Mouse (Mus musculus) C2C12 (cell line): ENCODE measurements at regions not wholly inside any gene's neighbourhood (a gene's known extent, or its start where the extent isn't known, plus 50 kb on each side); places are given as distances from the start of the nearest gene placed in this dataset.

Experiments
- H3K27me3 ChIP-seq: one replicate; pipeline ENCODE4 v1.6.1; 2011; ENCODE audit not compliant: control insufficient read depth, insufficient read depth, insufficient read length
- H3K36me3 ChIP-seq: one replicate; pipeline ENCODE4 v1.6.1; 2011; ENCODE audit not compliant: control insufficient read depth, insufficient read depth
- H3K4me3 ChIP-seq: one replicate; pipeline ENCODE4 v1.5.1; 2011; ENCODE audit warnings: mild to moderate bottlenecking, control low read depth; ENCODE audit not compliant: poor library complexity, insufficient read depth, severe bottlenecking
- H3K79me2 ChIP-seq: one replicate; pipeline ENCODE4 v1.6.1; 2011; ENCODE audit not compliant: control insufficient read depth, insufficient read depth
- H3K79me3 ChIP-seq: one replicate; pipeline ENCODE4 v1.6.1; 2011; ENCODE audit warnings: low read depth, control low read depth
- H3ac ChIP-seq: one replicate; pipeline ENCODE3; 2011; ENCODE audit warnings: low read depth; ENCODE audit not compliant: control insufficient read depth, insufficient read length
- CEBPB ChIP-seq: IDR thresholded peaks from one replicate; pipeline ENCODE4 v1.6.1; 2011; ENCODE audit warnings: low read depth, mild to moderate bottlenecking, control low read depth, moderate library complexity
- CTCF ChIP-seq: IDR thresholded peaks from one replicate; pipeline ENCODE4 v1.5.1; 2011; ENCODE audit not compliant: control insufficient read depth, insufficient read depth, insufficient read length
- FOSL1 ChIP-seq: IDR thresholded peaks from one replicate; pipeline ENCODE4 v1.8.0; 2011; ENCODE audit warnings: mild to moderate bottlenecking, low read length; ENCODE audit not compliant: poor library complexity, insufficient read depth, severe bottlenecking
- MAX ChIP-seq: IDR thresholded peaks from one replicate; pipeline ENCODE4 v1.6.1; 2011; ENCODE audit warnings: mild to moderate bottlenecking, control low read depth
- MYOD1 ChIP-seq: IDR thresholded peaks from one replicate; pipeline ENCODE4 v1.6.1; 2011; ENCODE audit warnings: low read depth; ENCODE audit not compliant: control insufficient read depth, insufficient read length
- MYOG ChIP-seq: IDR thresholded peaks from one replicate; pipeline ENCODE4 v1.6.1; 2011; ENCODE audit not compliant: control insufficient read depth, insufficient read length; ENCODE audit errors: extremely low read depth
- USF1 ChIP-seq: IDR thresholded peaks from one replicate; pipeline ENCODE4 v1.6.1; 2011; ENCODE audit warnings: low read depth, mild to moderate bottlenecking, control low read depth, moderate library complexity

DNA sequence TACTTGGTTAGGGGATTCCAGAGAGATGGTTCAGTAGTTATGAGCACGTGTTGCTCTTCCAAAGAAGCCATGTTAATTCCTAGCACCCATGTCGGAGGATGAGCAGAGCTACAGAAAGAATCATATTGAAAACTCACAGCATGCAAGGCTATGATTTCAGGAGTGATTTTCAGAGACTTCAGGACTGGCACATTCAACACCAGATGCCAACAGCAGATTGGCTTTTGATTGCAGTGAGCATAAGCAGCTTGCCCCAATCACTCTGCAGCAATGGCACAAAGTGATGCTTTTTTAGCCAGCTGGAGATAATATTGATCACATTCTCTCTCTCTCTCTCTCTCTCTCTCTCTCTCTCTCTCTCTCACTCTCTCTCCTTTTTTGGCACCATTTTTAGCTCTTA lies 166.6 kb upstream of the Chrm3 start:
- TF ChIP-seq USF1 (no peak), FOSL1 (no peak), MYOG (no peak)
- no peak overlapping the region for H3ac ChIP-seq
- no peaks in the 10 kb centered on the region for H3K79me3 ChIP-seq
- no peaks in the 10 kb centered on the region for H3K79me2 ChIP-seq
- no peak overlapping the region for H3K4me3 ChIP-seq
- no peaks in the 10 kb centered on the region for H3K36me3 ChIP-seq
- H3K27me3 ChIP-seq, result no peaks in the 10 kb centered on the region

DNA sequence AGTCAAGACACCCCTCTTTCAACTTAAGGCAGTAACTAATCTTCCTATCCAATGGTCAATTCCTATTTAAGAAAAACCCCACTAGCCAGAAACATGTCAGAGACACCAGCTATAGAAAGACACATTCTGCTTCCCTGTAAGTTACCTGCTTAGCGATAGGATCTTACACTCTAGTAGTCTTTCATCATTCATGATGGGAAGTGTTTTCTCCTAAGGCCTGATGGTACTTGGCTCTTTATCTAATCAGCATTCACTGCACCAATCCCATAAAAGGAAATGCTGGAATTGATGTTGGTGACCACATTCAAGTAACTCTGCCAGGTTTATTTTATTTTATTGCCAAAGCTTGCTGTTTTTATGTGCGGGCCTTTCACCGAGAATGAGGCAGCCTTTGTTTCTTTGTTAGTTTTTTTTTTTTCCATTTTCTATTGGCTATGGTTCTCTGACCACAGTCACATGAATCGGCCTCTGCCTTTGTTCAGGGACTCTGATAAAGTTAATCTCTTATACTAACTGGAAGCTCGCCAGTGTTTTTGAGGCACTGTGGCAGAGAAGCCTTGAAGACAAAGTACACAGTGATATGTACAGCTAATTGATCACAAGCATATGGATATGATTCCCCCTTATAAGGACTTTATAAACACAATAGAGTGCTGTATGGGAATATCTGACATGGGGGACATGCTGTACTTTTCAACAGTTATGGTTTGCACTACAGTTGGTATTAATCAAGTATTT lies 166.0 kb upstream of the Chrm3 start:
- TF ChIP-seq FOSL1 (no peak), MAX (no peak), CTCF (no peak), USF1 (no peak), MYOD1 (no peak), CEBPB (no peak), MYOG (no peak)
- Histone ChIP-seq H3K79me3 (no peaks in the 10 kb centered on the region), H3K36me3 (no peaks in the 10 kb centered on the region), H3ac (no peak overlapping the region), H3K4me3 (no peak overlapping the region), H3K79me2 (no peaks in the 10 kb centered on the region), H3K27me3 (no peaks in the 10 kb centered on the region)

DNA sequence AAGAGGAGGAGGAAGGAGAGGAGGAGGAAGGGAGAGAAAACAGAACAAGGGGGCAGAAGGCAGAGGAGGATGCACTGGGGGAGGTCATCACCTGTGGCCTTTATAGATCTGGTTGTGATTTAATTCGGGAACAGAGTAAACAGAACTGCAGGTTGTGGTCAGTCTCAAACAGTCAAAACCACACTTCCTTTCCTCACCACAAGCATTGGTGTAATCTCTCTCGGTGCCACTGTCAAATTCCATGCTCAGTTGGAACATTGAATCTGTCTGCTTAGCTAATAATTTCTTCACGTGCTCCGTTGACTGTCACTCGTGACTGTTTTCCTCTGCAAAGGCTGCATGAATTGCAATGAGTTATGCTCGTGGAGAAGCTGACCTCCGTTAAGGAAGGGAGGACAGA lies 143.6 kb upstream of the Chrm3 start:
- Histone ChIP-seq H3K79me2 (no peaks in the 10 kb centered on the region), H3K79me3 (no peaks in the 10 kb centered on the region), H3K4me3 (no peak overlapping the region), H3K36me3 (no peaks in the 10 kb centered on the region), H3K27me3 (no peaks in the 10 kb centered on the region), H3ac (no peak overlapping the region)
- TF ChIP-seq CTCF (no peak), MYOG (no peak), USF1 (no peak), FOSL1 (no peak), MAX (no peak), CEBPB (no peak), MYOD1 (no peak)

GRCm38 (mm10) chr13:10455323-10455722 lies 94.7 kb upstream of the Chrm3 start:
- Histone ChIP-seq H3K4me3 (no peak overlapping the region), H3K27me3 (no peaks in the 10 kb centered on the region), H3K79me2 (no peaks in the 10 kb centered on the region), H3ac (no peak overlapping the region), H3K79me3 (no peaks in the 10 kb centered on the region), H3K36me3 (no peaks in the 10 kb centered on the region)
- TF ChIP-seq MYOG (no peak), MYOD1 (no peak), CEBPB (no peak)

DNA sequence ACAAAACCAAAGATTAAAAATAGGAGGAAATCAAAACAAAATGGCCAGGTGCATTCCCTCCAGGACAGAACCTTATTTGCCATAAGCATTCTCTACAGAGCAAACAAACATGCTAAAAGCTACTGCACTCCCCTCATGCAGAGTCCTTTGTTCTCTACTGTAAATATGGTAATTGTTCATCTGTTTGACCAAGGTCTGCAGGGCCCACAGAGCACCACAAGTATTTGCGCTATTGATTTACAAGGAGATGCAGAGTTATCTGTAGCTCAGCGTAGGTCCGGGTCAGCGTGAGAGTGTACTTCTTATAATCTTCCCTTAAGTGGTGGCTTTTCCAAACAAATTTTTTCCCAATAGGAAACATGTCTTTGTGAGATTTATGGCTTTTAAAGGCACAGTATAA lies 94.0 kb upstream of the Chrm3 start:
- Histone ChIP-seq H3ac (no peak overlapping the region), H3K79me2 (no peaks in the 10 kb centered on the region), H3K79me3 (no peaks in the 10 kb centered on the region), H3K27me3 (no peaks in the 10 kb centered on the region), H3K4me3 (no peak overlapping the region), H3K36me3 (no peaks in the 10 kb centered on the region)
- TF ChIP-seq CTCF, result no peak
- no peak for TF ChIP-seq CEBPB
- TF ChIP-seq USF1, result no peak
- no peak for TF ChIP-seq MYOD1
- TF ChIP-seq MYOG, result no peak

DNA sequence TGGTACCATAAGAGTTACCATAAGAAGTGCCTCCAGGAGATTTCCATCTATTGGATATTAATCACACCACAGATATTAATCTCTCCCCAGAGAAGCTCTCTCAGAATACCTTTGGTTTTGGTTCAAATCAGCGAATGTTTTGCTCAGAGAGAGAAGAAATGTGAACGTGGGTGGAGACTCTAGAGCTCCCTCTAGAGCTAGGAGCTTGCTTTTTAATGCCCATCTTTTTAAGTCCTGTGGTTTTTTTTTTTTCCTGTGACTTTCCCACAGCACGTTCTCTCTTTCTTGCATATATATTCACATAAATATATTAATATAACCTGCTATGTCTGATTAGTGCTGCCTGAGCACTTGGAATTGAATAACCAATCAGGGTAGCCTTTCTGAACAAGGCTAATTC lies 90.4 kb upstream of the Chrm3 start:
- Histone ChIP-seq H3K4me3 (no peak overlapping the region), H3K27me3 (no peaks in the 10 kb centered on the region), H3K36me3 (no peaks in the 10 kb centered on the region), H3K79me3 (no peaks in the 10 kb centered on the region), H3ac (no peak overlapping the region), H3K79me2 (no peaks in the 10 kb centered on the region)
- no peak for TF ChIP-seq USF1
- no peak for TF ChIP-seq MYOD1
- TF ChIP-seq FOSL1, result no peak
- TF ChIP-seq MYOG, result no peak
- TF ChIP-seq MAX, result no peak
- TF ChIP-seq CTCF, result no peak
- no peak for TF ChIP-seq CEBPB
